Mouse (Mus musculus) kidney, adult 2 months (tissue): ENCODE measurements around the gene Slc30a10.

ENCODE experiments used
- CTCF ChIP-seq: fragments of 200-500 bp; conservative IDR thresholded peaks from 2 replicates; pipeline ENCODE4 v1.5.1; 2011; ENCODE audit warnings: low read depth, mild to moderate bottlenecking, control low read depth, low read length, moderate library complexity, mixed read lengths; ENCODE audit not compliant: insufficient read depth, insufficient read length
- POLR2A ChIP-seq: fragments of 200-500 bp; IDR thresholded peaks from one replicate; pipeline ENCODE4 v1.6.1; 2011; ENCODE audit warnings: low read depth, low read length, control low read depth

DNA sequence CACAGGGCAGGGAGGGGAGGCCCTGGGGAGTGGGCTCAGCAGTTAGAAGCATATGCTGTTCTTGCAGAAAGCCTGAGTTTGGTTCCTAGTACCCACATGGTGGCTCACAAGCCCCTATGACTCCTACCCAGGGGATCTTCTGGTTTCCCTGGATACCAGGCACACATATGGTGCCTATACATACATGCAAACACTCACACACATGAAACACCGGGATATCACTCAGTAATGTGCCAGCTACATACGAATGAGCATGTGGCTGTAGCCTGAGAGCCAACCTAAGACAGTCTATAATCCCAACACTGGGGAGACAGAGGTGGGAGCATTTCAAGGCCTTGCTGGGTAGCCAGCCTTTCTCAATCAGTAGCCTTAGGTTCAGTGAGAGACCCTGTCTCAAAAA, 28.1 kb downstream of the Slc30a10 start:
- TF ChIP-seq CTCF, result no peak
- TF ChIP-seq POLR2A, result no peak
